Mouse (Mus musculus): Measurements from ENCODE around the gene Fam25c.

DNA sequence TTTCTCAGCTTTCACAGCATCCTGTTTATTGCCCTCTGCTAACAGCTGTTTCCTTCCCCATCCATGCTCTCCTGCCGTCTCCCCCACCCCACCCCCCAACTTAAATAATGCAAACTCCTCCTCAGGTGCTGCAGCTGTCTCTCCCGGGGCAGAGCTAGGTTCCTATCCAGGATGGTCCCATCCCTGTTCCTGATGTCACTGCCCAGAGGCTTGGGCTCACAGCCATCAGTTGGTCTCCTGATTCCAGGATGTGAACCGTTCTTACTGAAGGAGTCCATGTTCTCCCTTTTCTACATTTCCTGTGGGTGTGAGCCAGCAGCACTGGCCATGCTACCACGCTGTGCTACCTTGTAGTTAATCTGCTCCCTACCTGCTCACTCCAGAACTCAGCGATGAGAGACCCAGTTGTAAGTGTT lies 52.0 kb downstream of the Fam25c start:
- TF ChIP-seq CTCF (IDR thresholded peaks at IDR 0.05; ENCODE audit: low read depth) (no peak), EP300 (IDR thresholded peaks at IDR 0.05; ENCODE audit: low read depth) (no peak)

All from liver, postnatal 0 days (tissue).